Mouse (Mus musculus) v-Abl transformed pro-B cells (cell line): Measurements from ENCODE around the gene Nubpl.

ENCODE experiments used
- in situ Hi-C, 2 experiments: fragments of 400-800 bp; cut with MboI; formaldehyde crosslinking; loops; one replicate each; pipeline ENCODE4 v1.15.1; 2025; ENCODE audit not compliant: unreplicated experiment in 2 of 2

Gene Nubpl

DNA sequence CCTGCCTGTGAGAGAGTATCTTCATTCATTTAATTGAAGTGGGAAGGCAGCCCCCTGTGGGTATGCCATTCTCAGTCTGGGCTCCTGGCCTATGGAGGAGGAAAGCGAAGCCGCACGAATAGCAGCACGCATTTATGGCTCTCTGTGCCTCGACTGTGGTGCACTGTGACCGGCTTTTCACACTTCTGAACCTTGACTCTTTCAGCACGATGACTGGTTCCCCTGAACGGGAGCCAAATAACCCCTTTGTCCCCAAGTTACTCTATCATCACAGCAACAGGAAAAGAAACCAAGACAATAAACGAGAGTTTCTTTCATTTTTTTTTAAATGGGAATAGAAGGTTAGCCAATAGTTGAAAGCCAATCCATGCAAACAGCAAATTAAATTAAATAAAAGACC is 220.9 kb downstream of the Nubpl start:
- in situ Hi-C loops = no loop called here

DNA sequence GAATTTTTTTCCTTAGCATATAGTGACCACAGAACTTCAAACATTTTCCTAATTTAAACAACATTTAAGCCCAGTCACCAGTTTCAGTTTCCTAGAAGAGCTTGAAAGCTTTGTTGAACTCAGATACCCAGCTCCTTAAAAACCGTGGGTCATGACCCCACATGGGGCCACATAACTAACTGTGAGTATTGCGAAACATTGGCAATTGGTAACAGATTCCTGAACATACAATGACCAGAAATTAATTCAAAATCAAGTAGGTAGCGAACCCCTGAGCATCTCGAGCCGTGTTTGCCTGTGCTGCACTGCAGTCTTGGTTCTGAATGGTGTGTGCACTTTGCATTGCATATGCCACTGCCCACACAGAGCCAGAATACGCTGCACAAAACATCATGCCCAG is 221.6 kb downstream of the Nubpl start:
- in situ Hi-C loops = no loop called here

DNA sequence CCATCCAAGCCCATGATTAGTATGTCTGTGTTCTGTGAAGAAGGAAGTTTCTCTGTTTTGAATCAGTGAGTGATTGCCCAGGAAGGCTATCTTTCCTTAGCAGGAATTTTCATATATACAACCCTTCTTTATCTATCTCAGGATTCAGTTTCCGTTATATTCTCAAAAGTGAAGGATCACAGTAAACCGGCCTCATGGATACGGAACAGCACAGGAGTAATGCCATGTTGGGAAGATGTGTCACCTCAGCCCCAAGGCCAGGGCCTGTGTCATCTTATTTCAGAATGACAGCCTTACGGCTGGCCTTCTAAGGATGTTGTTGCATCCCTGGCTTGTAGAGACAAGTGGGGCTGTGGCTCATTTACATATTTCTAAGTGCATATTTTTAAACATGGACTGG is 231.0 kb downstream of the Nubpl start:
- in situ Hi-C loops = no loop called here

DNA sequence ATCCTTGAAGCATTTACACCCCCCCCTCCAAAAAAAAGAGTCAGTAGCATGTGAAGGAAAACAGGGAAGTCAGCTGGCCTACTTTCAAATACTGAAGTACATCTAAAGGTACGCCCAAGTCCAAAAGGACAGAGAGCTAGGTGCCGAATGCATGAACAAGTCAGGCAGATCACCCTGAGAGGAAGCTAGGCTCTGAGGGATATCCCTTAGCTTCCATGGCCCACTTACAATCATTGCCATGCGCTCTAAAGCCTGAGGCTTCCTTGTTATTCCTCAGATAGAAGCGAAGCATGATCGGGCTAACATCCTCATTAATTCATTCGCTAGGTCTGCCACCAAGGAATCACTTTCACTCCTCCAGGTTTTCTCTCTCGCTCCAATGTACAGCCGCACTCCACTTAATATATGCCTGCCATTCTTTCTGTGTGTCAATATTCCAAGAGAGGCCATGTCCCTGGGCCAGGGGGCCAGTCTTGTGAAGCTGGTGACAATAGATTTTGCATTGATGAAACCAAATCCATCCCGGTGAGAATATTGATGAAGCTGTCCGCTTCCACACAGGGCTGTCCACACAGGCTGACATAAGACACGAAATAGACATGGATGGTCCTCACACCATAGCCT is 237.7 kb downstream of the Nubpl start:
- in situ Hi-C loops = no loop called here

DNA sequence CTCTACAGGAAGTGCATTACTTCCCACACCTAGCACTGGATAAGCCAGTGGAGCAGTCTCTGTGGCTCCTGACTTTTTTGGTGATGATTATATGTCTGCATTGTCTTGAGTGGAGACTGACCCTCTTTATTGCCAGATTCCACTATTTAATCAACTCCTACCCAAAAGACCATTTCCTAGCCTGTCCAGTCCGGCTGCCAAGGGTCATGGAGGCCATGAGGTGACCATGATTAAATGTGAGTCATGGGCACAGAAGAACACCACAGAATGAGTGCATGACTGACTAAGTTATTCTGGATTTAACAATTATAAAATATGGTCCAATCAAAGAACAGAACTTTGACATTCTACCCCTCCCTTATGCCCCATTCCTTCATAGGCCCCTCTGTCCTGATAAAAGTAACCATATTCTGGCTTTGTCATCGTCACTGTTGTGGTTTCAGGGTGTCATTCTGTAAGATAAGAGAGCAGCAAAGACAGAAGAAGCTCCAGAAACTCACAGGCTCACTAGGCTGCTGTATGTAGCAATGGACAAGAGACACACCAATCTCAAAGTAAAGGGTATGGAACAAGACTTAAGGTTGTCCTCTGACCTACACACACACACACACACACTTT is 240.7 kb downstream of the Nubpl start:
- in situ Hi-C loops = no loop called here

DNA sequence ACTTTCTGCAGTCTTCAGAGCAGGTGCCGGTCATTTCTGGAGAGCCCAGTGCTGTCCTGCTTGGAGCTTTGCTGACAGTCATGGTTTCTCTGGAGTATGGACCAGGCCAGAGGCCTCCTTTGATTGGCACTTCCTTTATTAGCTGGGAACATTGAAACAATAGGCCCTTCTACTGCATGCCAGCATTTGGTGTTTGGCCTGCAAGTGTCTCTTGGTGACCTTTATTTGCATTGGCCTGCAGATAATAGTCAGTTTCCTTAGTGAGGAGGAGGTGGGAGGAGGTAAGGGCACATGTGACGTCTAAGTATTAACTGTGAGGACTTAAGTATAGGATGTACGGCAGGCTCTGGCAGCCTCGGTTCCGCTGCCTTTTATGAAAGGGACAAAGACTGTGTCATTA is 249.1 kb downstream of the Nubpl start:
- in situ Hi-C loops = no loop called here

DNA sequence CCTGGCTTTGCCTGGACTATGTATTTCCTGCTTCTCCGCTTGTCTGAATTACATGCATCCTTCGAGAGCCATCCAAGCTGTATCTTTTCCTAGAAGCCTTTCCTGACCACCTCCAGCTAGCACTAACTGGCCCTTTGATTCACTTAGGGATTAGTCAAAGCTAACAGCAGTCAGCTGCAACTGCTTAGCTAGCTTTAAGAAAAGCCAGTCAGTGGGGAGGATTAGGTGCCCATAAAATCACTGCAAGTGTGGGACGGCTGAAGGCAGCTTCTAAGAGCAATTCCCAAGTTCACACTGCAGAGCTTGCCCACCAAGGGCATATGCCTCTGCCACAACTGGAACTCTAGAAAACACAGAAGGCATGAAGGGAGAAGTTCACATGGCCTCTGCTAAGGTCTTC is 252.7 kb downstream of the Nubpl start:
- in situ Hi-C loops = no loop called here

DNA sequence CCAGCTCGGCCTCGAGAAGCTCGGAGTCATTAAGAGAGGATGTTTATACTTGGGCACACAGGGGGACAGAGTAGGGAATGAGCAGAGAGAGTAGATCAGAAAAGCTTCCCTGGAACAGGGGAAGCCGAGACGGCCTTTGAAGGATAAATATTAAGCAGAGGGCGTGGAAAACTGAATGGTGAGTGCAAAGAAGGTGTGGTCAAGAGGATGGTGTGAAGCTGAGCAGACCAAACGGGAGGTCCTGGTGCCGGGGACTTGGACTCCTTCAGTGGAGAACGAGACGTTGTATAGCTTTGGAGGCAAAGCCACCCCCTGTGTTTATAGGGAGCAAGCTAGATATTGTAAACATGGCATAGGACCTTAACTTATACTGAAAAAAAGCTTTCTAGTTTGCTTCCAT is 261.9 kb downstream of the Nubpl start:
- in situ Hi-C loops = no loop called here

DNA sequence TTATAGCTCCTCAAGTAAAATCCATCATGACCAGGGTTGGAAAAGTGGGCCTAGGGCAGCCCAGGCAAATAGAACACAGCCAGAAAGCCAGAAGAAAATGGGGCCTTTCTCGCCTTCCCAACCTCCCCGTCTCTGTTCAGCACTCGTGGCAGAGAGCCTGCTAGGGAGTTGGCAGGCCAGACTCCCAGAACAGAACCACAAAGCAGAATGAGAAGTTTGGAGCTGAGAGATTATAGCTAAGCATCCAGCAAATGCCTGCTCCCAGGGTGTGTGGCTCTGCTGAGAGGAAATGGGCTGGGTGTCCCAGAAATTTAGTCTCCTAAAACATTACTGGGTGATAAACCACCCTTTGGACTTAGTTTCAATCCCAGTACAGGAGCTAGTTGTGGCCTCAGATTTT is 262.6 kb downstream of the Nubpl start:
- in situ Hi-C loops = no loop called here

DNA sequence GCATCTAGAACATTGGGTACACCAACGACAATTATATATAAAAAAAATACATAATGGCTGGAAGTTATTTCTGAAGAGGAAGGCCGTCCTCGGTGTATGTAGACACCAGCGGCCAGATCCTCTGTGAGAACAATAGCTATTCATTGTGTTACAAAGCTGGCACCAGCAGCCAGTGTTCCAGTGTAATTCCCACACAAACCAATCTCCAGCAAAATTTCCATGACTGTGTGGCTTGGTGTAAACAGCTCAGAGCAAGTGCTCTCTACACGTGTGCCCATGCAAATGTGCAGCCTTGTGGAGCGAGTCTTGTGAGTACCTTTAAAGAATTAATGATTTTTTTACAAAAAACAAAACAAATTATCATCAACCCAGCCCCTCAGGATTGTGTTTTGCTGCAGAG is 263.7 kb downstream of the Nubpl start:
- in situ Hi-C loops = no loop called here
